Mouse (Mus musculus) spleen, adult 2 months (tissue): ENCODE measurements around the gene Spag17.

Experiments
- CTCF ChIP-seq: fragments of 200-500 bp; IDR thresholded peaks from 2 replicates; pipeline ENCODE4 v1.5.1; 2011; ENCODE audit warnings: mild to moderate bottlenecking, inconsistent platforms; ENCODE audit not compliant: insufficient read depth, insufficient read length, insufficient replicate concordance; ENCODE audit errors: extremely low read depth
- POLR2A ChIP-seq: fragments of 200-500 bp; IDR thresholded peaks from 2 replicates; pipeline ENCODE4 v1.6.1; 2011; ENCODE audit warnings: low read depth, low read length, inconsistent platforms

- TF ChIP-seq CTCF: no peak
- TF ChIP-seq POLR2A: no peak
These were observed 275.7 kb downstream of the Spag17 start for GRCm38 (mm10) chr3:100160682-100161445.
